Mouse (Mus musculus): ENCODE data around the gene Mettl27.
A peak's percentile ranks its signal among the peaks of the same experiment; 100 is the strongest.

DNA sequence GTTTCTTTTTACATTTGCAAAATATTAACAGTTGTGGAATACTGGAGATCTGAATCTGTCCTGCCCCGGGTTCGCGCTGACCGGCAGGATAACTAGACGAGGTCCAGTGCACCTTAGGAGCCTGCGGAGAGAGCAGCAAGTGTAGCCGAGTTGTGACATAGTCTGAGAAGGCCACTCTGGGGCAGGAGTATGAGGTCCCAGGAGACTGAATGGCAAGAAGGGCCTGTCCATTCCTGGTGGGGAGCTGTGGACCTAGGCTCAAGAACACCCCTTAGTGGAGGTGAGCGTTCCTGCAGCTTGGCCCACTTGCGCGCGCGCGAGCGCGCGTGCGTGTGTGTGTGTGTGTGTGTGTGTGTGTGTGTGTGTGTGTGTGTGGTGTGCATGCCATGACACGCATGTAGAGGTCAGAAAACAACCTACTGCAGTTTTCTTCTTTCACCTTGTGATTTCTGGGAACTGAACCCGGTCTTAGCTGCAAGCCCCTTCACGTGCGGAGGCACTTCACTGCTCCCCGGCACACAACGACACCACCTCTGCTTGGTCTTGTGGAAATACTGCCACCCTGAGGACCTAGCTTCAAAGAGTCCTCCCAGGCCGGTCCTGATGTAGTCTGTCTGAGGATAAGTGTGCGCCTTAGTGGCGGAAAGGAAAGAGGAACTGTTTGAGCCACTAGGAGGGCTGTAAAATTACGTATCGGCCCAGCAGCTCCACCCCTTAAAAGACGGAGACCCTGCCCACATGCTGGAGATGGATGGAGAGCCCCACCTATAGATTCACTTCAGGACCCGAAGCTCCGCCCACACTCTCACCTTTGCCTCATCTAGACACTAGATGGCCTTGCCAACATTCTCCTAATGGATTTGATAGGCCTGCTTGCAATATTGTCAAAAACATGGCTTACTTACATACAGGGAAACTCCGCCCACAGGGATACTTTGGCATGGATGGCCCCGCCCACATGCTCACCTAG is 34.0 kb downstream of the Mettl27 start:
- TF ChIP-seq POLR2A (IDR thresholded peaks at IDR 0.05; ENCODE audit: borderline replicate concordance, extremely low read depth, insufficient read depth, insufficient read length, poor library complexity, severe bottlenecking) (no peak), CTCF (IDR thresholded peaks at IDR 0.05; ENCODE audit: borderline replicate concordance, extremely low read depth, insufficient read depth, insufficient read length) (peak; percentile 29; the same call in 1 of the 2 replicates)

Data from brain, embryonic 14.5 days (tissue).